Mouse (Mus musculus) myocyte (in vitro differentiated cells): ENCODE results near the gene Pdzd2.

Experiments used
- CEBPB ChIP-seq: IDR thresholded peaks from 2 replicates; pipeline ENCODE4 v1.6.1; 2011; ENCODE audit warnings: mild to moderate bottlenecking, moderate library complexity; ENCODE audit not compliant: poor library complexity, insufficient read depth, severe bottlenecking
- E2F4 ChIP-seq: IDR thresholded peaks from one replicate; pipeline ENCODE4 v1.6.1; 2011; ENCODE audit warnings: mild to moderate bottlenecking, control low read depth, moderate library complexity; ENCODE audit not compliant: insufficient read depth
- MAX ChIP-seq: IDR thresholded peaks from one replicate; pipeline ENCODE4 v1.6.1; 2011; ENCODE audit warnings: low read depth, mild to moderate bottlenecking, control low read depth
- MYOD1 ChIP-seq, 3 experiments: IDR thresholded peaks; one replicate each; pipeline ENCODE4 v1.6.1; 2011; ENCODE audit warnings: control low read depth in 2 of 3, low read depth in 2 of 3, mild to moderate bottlenecking in 2 of 3, moderate library complexity in 1 of 3; ENCODE audit not compliant: insufficient read length in 2 of 3, control insufficient read depth in 1 of 3
- MYOG ChIP-seq, 3 experiments: IDR thresholded peaks; one replicate each; pipeline ENCODE4 v1.6.1; 2011; ENCODE audit warnings: control low read depth in 2 of 3, low read depth in 2 of 3, mild to moderate bottlenecking in 2 of 3; ENCODE audit not compliant: insufficient read length in 2 of 3, control insufficient read depth in 1 of 3, insufficient read depth in 1 of 3
- POLR2A ChIP-seq: IDR thresholded peaks from one replicate; pipeline ENCODE4 v1.6.1; 2011; ENCODE audit warnings: low read depth, mild to moderate bottlenecking, control low read depth, moderate library complexity; ENCODE audit not compliant: insufficient read length
- POLR2AphosphoS2 ChIP-seq: IDR thresholded peaks from one replicate; pipeline ENCODE4 v1.6.1; 2011; ENCODE audit warnings: low read depth, control low read depth; ENCODE audit not compliant: insufficient read length
- REST ChIP-seq: IDR thresholded peaks from one replicate; pipeline ENCODE4 v1.6.1; 2011; ENCODE audit warnings: mild to moderate bottlenecking, control low read depth, moderate library complexity; ENCODE audit not compliant: insufficient read depth, insufficient read length
- TCF12 ChIP-seq: IDR thresholded peaks from one replicate; pipeline ENCODE4 v1.6.1; 2011; ENCODE audit warnings: mild to moderate bottlenecking, control low read depth; ENCODE audit not compliant: poor library complexity, insufficient read depth, severe bottlenecking
- TCF3 ChIP-seq: IDR thresholded peaks from one replicate; pipeline ENCODE4 v1.6.1; 2011; ENCODE audit warnings: low read depth, control low read depth; ENCODE audit not compliant: insufficient read length
- USF1 ChIP-seq: IDR thresholded peaks from one replicate; pipeline ENCODE4 v1.6.1; 2011; ENCODE audit warnings: low read depth, mild to moderate bottlenecking, control low read depth, moderate library complexity

- no peak for TF ChIP-seq USF1
- TF ChIP-seq POLR2A = no peak
- TF ChIP-seq MYOD1 (IDR thresholded peaks at IDR 0.05; ENCODE audit: control insufficient read depth in 1 of 3, insufficient read length in 2 of 3, low read depth in 2 of 3) = no peak
- TF ChIP-seq TCF12 = no peak
- TF ChIP-seq E2F4 = no peak
- no peak for TF ChIP-seq POLR2AphosphoS2
- TF ChIP-seq MYOG (IDR thresholded peaks at IDR 0.05; ENCODE audit: control insufficient read depth in 1 of 3, insufficient read depth in 1 of 3, insufficient read length in 2 of 3, low read depth in 2 of 3) = no peak
- TF ChIP-seq REST = no peak
- TF ChIP-seq CEBPB = no peak
- no peak for TF ChIP-seq MAX
- no peak for TF ChIP-seq TCF3
These were observed 25.4 kb downstream of the Pdzd2 start for GRCm38 (mm10) chr15:12714322-12714721.
